Mouse (Mus musculus): Measurements from ENCODE around the gene Snrpb. TPM values are rescaled to one million over a fixed set of nuclear protein-coding genes. Genes with fewer than 3 reads are reported as not detected.

Gene Snrpb
- polyA plus RNA-seq, 1 experiment from 2014 or later, result 704 TPM

DNA sequence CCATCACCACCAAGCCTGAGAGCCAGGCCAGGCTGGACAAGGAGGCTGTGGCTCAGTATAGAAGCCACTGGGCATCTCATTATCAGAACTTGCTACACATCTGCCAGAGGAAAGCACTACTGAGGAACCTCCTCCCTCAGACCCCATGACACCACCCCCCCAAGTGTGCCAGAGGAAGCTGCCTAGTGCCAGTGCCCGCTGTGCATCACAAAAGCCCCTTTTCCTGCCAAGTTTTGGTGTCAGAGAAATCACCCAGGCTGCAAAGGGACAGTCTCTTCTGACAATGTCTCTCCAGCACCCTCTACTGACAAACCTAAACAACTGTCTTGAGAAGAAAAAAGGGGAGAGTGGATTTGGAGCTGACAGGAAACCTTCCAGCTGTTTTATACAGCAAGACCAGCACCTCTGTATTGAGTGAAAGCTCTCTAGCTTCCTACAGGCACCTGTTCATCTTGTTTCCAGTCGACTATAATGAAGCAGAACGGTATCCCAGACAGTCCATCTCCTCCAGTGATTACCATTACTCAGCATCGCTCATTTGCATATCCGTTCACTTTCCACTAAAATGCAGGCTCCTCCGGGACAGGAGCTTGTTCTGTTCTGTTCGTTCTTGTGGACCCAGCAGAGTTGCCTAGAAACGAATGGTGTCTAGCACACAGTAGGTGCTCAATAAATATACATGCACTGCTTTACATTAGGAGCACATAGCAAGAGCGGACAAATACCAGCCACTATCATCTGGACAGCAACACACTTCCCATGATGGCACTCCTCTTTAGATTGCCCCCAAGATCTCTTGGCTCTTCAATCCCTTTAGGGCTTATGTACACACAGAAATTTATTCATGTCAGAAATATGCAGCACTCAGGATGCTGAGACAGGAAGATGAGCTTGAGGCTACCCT is 12.6 kb downstream of the Snrpb start:
- no peak for DNase-seq (ENCODE audit: low spot score)
- peaks cover 47% of the 10 kb centered on the region for H3K36me3 ChIP-seq

DNA sequence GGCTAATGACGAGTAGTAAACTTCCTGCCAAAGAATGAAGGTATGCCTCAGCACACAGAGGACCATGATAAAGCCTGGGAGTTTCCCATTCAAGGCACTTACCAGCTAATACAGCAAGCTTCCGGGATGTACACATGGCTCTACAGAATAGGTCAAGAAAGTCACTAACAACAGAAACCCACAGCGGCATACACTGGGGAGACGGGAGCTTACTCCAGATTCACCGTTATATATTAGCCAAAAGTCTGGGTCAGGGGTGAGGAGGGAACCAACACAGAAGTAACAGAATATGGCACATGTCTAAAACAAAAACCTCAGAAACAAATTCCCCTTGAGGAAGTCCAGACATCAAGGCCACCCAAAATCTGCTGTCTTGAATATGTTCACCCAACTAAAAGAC is 16.5 kb downstream of the Snrpb start:
- H3K9me3 ChIP-seq, result no peaks in the 10 kb centered on the region
- 77% methylated on average over 5 of the region's 5 CpGs for WGBS
- peaks cover 16% of the 10 kb centered on the region; the same call in 1 of the 2 replicates for H3K36me3 ChIP-seq
- DNase-seq (ENCODE audit: low spot score), result no peak
- no peak overlapping the region for H3K27ac ChIP-seq
- H3K4me1 ChIP-seq, result peaks cover 11% of the 10 kb centered on the region
- H3K4me3 ChIP-seq, result no peak overlapping the region
- H3K27me3 ChIP-seq (ENCODE audit: insufficient read depth, poor library complexity, severe bottlenecking), result no peaks in the 10 kb centered on the region

More for the DNA sequence above, 12.6 kb downstream of the Snrpb start:
- no peaks in the 10 kb centered on the region; the same call in none of the 2 replicates for H3K4me1 ChIP-seq
- WGBS, result 69% methylated on average over 9 of the region's 9 CpGs
- H3K27ac ChIP-seq, result no peak overlapping the region
- H3K4me3 ChIP-seq, result no peak overlapping the region
- H3K27me3 ChIP-seq (ENCODE audit: insufficient read depth, poor library complexity, severe bottlenecking), result no peaks in the 10 kb centered on the region
- no peaks in the 10 kb centered on the region for H3K9me3 ChIP-seq

- 64% methylated on average over 4 of the region's 4 CpGs for WGBS
- Histone ChIP-seq H3K27ac (no peak overlapping the region), H3K9me3 (no peaks in the 10 kb centered on the region), H3K36me3 (no peaks in the 10 kb centered on the region), H3K4me1 (peaks cover 11% of the 10 kb centered on the region), H3K27me3 (ENCODE audit: insufficient read depth, poor library complexity, severe bottlenecking) (no peaks in the 10 kb centered on the region), H3K4me3 (no peak overlapping the region)
- DNase-seq (ENCODE audit: low spot score), result no peak
These were observed 21.1 kb downstream of the Snrpb start for GRCm38 (mm10) chr2:130158088-130158437.

DNA sequence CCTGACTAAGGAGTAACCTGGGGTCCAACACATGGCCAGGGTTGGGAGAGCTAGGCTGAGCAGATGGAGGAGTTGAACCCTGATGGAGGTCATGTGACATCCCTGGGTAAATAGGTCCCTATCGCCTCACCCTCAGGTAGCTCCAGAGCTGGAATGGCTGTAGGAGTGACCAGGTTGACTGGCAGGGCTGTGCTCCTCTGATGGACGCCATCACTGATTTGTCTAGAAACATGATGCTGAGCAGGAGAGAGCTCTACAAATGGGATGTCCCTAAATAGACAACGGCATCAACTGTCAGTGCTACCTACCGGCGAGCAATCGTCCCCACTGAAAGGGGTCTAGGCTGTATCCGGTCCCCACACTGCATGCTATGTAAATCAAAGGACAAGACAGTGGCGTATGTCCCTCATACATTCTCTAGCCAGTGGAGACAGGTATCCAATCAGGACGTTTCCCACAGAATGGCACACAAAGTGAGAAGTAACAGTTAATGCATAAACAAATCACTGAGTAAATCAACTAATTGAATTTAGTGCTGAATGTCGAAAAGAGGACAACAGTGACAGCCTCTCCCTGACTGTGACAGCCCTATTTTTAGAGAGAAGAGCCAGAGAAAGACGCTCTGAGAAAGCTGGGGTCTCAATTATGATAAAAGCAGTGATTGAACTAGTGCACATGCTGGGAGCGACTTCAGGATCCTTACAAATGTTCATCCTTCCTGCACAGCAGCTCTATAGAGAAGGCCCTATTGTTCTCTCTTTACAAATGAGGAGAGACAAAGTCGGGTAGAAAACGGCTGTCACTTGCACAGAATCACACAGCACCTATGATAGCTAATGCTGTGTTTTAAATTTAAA is 21.7 kb downstream of the Snrpb start:
- WGBS, result 58% methylated on average over 14 of the region's 14 CpGs
- Histone ChIP-seq H3K4me3 (no peak overlapping the region), H3K36me3 (no peaks in the 10 kb centered on the region), H3K27me3 (ENCODE audit: insufficient read depth, poor library complexity, severe bottlenecking) (no peaks in the 10 kb centered on the region), H3K27ac (no peak overlapping the region), H3K9me3 (no peaks in the 10 kb centered on the region), H3K4me1 (peaks cover 11% of the 10 kb centered on the region)
- DNase-seq (ENCODE audit: low spot score), result no peak

GRCm38 (mm10) chr2:130155851-130156250 is 23.4 kb downstream of the Snrpb start:
- Histone ChIP-seq H3K27ac (no peak overlapping the region), H3K9me3 (no peaks in the 10 kb centered on the region), H3K36me3 (no peaks in the 10 kb centered on the region), H3K4me1 (peaks cover 4% of the 10 kb centered on the region), H3K4me3 (no peak overlapping the region), H3K27me3 (ENCODE audit: insufficient read depth, poor library complexity, severe bottlenecking) (no peaks in the 10 kb centered on the region)
- no peak for DNase-seq (ENCODE audit: low spot score)

GRCm38 (mm10) chr2:130155171-130155570 is 24.0 kb downstream of the Snrpb start:
- no peaks in the 10 kb centered on the region for H3K27me3 ChIP-seq (ENCODE audit: insufficient read depth, poor library complexity, severe bottlenecking)
- H3K4me1 ChIP-seq, result no peaks in the 10 kb centered on the region; the same call in 1 of the 2 replicates
- DNase-seq (ENCODE audit: low spot score), result no peak
- no peaks in the 10 kb centered on the region for H3K9me3 ChIP-seq
- WGBS, result 78% methylated on average over 3 of the region's 3 CpGs
- no peak overlapping the region for H3K4me3 ChIP-seq
- no peak overlapping the region for H3K27ac ChIP-seq
- no peaks in the 10 kb centered on the region for H3K36me3 ChIP-seq

DNA sequence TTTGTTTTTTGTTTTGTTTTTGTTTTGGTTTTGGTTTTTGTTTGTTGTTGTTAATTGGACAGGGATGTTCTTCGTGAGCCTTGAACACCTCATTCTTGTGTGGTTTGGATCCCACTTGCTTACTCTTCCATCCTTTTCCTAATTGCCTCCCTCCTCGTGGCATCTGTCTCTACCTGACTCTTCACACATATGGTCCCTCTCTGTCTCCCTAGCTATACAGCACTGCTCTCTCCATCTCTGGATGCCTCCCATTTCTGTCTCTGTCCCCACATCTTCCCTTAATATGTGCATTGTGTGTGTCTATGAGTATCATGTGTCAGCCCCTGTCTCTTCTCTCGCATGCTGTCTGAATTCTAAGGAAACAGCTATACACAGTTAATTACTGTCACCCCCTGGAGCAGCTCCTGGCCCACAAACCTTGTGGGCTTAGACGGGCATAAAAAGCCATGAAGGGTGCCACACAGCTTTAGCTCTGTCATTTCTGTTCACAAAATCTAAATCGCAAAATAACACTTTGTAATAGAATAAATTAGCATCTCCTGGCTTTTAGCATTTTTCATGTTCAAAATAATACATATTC is 33.0 kb downstream of the Snrpb start:
- WGBS, result 72% methylated on average over 5 of the region's 5 CpGs
- Histone ChIP-seq H3K27ac (no peak overlapping the region), H3K9me3 (no peaks in the 10 kb centered on the region), H3K36me3 (no peaks in the 10 kb centered on the region), H3K4me1 (no peaks in the 10 kb centered on the region), H3K27me3 (ENCODE audit: insufficient read depth, poor library complexity, severe bottlenecking) (no peaks in the 10 kb centered on the region), H3K4me3 (no peak overlapping the region)
- DNase-seq (ENCODE audit: low spot score), result no peak

GRCm38 (mm10) chr2:130144703-130145324 is 34.4 kb downstream of the Snrpb start:
- no peak for DNase-seq (ENCODE audit: low spot score)
- 70% methylated on average over 23 of the region's 23 CpGs for WGBS
- Histone ChIP-seq H3K9me3 (no peaks in the 10 kb centered on the region), H3K36me3 (no peaks in the 10 kb centered on the region), H3K4me1 (no peaks in the 10 kb centered on the region), H3K4me3 (no peak overlapping the region), H3K27ac (no peak overlapping the region), H3K27me3 (ENCODE audit: insufficient read depth, poor library complexity, severe bottlenecking) (no peaks in the 10 kb centered on the region)

DNA sequence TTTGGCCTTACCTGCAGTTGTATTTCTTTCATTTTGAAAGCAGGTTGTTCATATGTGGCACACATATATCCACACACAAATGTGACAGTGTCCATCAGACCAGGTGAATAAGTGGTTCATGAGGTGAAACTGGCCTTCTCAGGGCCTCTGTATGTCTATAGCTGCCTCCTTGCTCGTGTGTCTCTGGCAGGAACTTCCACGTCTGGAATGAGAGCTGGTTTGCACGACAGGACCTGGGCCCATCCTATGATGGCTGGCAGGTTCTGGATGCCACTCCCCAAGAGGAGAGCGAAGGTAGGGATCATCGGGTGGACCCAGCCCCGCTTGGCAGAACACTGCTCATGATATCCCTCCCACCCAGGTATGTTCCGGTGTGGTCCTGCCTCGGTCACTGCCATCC is 36.2 kb downstream of the Snrpb start:
- Histone ChIP-seq H3K4me1 (no peaks in the 10 kb centered on the region), H3K4me3 (no peak overlapping the region), H3K27ac (no peak overlapping the region), H3K36me3 (no peaks in the 10 kb centered on the region), H3K9me3 (no peaks in the 10 kb centered on the region), H3K27me3 (ENCODE audit: insufficient read depth, poor library complexity, severe bottlenecking) (no peaks in the 10 kb centered on the region)
- DNase-seq (ENCODE audit: low spot score), result no peak
- WGBS, result 90% methylated on average over 8 of the region's 8 CpGs

DNA sequence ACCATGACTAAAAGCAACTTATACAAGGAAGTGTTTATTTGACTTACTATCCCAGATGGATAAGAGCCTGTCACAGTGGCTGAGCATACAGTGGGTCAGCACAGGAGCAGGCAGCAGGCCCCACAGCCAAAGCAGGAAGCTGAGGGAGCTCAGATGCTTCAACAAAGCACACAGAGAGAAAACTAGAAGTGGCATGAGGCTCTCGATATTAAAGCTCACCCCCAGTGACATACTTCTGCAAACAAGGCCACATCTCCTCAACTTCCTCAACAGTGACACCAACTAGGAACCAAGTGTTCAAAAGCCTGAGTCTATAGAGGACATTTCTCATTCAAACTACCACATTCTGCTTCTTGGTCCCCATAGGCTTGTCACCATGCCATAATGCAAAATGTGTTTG is 49.5 kb downstream of the Snrpb start:
- H3K4me3 ChIP-seq, result no peak overlapping the region
- WGBS, result 47% methylated on average over 1 of the region's 1 CpGs
- no peaks in the 10 kb centered on the region for H3K9me3 ChIP-seq
- no peak for DNase-seq (ENCODE audit: low spot score)
- no peak overlapping the region for H3K27ac ChIP-seq
- no peaks in the 10 kb centered on the region for H3K36me3 ChIP-seq
- no peaks in the 10 kb centered on the region for H3K4me1 ChIP-seq
- no peaks in the 10 kb centered on the region for H3K27me3 ChIP-seq (ENCODE audit: insufficient read depth, poor library complexity, severe bottlenecking)

GRCm38 (mm10) chr2:130126073-130126472 is 53.1 kb downstream of the Snrpb start:
- Histone ChIP-seq H3K36me3 (no peaks in the 10 kb centered on the region), H3K4me1 (no peaks in the 10 kb centered on the region), H3K27ac (no peak overlapping the region), H3K9me3 (no peaks in the 10 kb centered on the region), H3K27me3 (ENCODE audit: insufficient read depth, poor library complexity, severe bottlenecking) (no peaks in the 10 kb centered on the region), H3K4me3 (no peak overlapping the region)
- 51% methylated on average over 1 of the region's 1 CpGs for WGBS
- DNase-seq (ENCODE audit: low spot score), result no peak

DNA sequence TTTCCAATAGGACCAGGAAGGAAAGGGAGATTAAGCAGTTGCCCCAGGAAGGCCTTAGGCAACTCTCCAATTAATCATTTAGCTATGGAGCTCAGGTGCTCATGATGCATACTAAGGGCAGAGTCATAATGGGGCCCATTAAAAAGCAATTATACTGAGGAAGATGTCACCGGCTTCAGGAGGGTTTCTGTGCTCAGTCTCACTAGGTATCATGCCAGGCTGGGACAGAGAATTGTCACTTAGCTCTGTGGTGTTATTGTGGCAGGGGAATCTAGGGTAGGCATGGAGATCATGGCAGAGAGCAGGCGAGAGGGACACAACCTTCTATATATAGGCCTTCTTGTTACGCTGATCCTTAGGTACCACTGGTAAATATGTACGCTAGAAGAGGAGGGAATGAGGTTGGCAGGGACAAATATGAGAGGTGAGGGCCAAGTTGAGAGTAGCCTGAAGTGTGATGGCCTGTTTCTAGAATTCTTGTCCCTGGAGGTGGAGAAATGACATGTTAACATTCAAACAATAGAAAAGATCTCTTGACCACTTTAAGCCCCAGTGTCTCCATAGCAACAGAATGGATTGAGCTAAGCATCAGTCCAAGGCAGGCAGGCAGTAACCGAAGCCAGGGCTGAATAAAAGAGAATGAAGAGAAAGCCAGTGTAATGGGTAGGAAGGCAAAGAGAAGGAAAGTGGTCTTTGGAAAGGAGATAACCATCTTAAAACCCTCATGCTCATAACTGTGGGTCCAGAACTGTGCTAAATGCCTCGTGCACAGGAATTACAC is 53.7 kb downstream of the Snrpb start:
- H3K4me3 ChIP-seq, result no peak overlapping the region
- H3K9me3 ChIP-seq, result no peaks in the 10 kb centered on the region
- DNase-seq (ENCODE audit: low spot score), result no peak
- no peaks in the 10 kb centered on the region for H3K36me3 ChIP-seq
- 73% methylated on average over 6 of the region's 6 CpGs for WGBS
- H3K27ac ChIP-seq, result no peak overlapping the region
- H3K27me3 ChIP-seq (ENCODE audit: insufficient read depth, poor library complexity, severe bottlenecking), result no peaks in the 10 kb centered on the region
- no peaks in the 10 kb centered on the region for H3K4me1 ChIP-seq
